Mouse (Mus musculus) spleen, postnatal 4 days (tissue): ENCODE data around the gene Sbpl.
"Not testable (repeated sequence)": the region's sequence is repeated elsewhere in the genome, so short reads cannot be mapped to it uniquely, and the experiment has no call there.

ENCODE experiments used
- DNase-seq, 2 experiments: peaks; one replicate each; pipeline ENCODE4 v3.0.0; 2022; ENCODE audit warnings: low spot score in 2 of 2

Sbpl gene

DNA sequence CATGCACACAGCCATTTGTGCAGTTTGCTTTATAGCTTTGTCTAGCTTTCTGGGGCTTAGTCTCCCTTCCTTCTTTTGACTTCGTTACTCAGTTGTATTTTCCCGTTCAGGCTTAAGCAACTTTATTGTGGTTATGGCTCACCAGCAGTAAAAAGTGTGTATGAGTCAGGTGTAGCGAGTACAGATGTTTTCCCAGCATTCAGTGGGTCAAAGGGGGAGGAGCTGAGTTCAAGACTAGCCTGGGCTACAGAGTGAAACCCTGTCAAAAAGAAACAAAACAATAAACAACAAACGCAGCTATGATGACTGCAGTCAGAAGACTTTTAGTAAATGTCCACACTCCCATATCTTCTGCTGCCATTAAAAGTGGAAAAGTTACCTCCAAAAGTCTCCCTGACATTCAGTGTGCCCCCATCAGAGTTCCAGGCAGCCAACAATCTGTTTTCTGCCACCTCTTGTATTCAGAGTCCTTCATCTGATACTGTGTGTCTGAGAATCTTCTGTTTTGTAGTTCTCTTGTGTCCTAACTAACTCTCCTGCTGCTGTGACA is 6.6 kb upstream of the Sbpl start:
- DNase-seq = no peak

DNA sequence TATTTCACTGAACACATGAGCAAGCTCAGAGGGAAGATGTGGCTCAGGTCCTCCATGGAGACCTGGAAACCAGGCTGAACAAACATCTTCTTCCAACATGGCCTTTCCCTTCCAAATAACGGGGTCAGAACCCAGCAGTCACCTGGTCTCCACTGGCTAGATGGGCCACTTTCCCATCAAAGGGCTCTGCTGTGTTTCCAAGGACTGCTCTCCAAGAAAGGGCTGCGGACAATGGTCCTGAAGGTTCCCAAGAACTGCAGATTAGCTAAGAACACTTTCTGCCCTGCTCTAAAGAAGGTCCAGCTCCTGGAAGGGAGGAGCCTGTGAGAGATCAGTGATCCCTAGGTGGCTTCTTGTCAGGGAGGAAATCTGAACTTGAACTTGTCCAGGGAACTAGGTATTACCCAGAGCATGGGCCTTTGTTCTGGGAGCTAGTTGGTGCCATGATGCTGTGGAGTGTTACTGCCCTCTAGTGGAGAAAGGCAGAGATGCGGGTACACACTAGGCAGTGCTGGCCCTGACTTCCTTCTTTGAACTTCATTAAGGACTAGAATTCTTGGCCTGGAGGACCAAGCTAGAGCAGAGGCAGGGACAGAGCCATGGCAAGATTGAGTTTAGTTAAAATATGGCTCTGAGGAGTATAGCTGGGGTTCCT is 5.1 kb upstream of the Sbpl start:
- peak; percentile 61 to 83 for DNase-seq

DNA sequence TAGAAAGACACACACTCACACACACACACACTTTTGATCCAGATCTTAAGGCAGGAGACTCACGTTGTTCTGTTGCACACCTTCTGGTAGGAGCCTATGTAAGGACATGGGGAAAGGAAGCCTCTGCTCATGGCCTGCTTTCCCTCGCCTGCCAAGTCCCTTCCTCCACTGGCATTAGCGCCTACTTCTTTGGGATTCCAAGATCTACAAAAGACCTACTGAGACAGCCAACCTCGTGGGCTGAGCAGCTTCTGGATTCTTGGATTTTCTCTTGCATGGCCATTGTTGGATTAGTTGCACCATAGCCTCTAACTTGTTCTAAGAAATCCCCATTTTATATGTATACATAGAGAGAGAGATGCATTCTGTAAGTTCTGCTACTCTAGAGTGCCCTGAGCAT is 4.2 kb downstream of the Sbpl start:
- DNase-seq = not testable (repeated sequence)

DNA sequence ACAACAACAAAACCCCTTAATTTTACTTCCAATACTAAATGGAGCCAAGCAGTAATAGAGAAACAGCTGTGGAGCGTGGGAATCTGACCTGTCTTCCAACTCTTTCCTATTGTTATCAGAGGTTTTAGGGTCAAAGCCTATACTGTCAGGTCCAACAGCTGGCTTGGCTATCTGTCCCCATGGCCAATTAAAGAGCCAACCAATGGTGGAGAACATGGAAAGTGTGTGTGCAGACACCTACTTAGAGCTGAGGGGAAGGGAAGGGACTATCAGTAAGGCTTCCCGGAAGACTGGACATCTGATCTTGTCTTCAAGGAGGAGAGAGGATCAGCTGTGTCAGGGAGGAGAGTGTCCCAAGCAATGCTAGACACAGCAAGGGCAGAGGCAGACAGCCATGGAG is 6.0 kb downstream of the Sbpl start:
- DNase-seq = no peak

DNA sequence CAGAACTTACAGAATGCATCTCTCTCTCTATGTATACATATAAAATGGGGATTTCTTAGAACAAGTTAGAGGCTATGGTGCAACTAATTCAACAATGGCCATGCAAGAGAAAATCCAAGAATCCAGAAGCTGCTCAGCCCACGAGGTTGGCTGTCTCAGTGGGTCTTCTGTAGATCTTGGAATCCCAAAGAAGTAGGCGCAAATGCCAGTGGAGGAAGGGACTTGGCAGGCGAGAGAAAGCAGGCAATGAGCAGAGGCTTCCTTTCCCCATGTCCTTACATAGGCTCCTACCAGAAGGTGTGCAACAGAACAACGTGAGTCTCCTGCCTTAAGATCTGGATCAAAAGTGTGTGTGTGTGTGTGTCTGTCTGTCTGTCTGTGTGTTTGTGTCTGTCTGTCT is 7.6 kb downstream of the Sbpl start:
- not testable (repeated sequence) for DNase-seq

DNA sequence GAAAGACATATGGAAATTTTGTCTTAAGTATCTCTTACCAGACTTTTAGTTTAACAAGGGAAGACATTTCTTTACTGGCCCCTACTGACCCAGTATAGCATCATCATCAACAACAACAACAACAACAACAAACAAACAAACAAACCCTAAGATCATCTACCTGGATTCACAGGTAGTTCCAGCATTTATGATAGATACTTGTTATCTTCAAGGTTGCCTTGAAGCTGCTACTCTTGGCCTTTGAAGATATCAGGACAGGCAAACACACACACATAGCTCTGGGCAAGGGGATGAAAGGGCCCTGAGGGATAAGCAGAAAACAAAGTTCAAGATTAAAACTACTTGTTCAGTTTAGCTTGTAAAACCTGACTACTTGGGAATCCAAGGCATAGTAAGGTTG is 13.7 kb downstream of the Sbpl start, which contains the start of gene Sbp:
Gene Sbp (plus strand): TSS at position 301 of the 400 bp plus-strand sequence.
- DNase-seq = no peak

DNA sequence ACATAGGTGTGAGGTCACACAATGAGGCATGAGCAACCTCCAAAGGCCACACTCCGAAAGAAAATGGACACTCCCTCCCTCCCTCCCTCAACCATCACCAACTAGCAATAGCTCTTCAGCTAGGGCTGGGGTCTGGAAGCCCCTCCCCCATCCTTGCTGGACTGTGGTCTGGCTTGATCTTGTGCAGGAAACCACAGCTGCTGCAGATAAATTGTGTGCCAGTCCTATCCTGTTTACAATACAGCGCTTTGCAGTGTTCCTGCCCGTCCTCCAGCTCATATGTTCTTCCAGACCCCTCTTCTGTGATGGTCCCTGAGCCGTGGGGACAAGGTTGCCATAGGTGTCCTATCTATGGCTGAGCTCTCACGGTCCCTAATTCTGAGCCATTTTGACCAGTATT is 23.9 kb downstream of the Sbpl start:
- no peak for DNase-seq

DNA sequence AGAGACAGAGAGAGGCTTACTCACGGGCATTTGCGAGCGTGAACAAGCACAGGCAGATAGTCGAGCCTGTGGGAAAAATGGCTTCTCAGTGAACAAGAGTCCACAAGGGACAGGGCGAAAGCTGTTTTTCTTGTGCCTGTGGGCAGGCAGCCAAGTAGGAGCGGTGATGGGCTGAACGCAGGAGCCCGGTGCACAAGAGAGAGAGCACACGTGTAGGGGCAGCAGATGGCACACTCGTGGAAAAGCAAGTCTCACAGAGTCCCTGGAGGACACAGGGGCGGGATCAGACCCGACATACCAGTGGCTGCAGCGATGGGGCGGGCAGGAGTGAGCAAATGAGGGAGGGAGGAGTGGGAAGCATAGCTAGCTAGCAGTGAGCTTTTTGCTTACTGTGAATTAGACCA is 30.0 kb downstream of the Sbpl start:
- peak; percentile 25 to 63 for DNase-seq

DNA sequence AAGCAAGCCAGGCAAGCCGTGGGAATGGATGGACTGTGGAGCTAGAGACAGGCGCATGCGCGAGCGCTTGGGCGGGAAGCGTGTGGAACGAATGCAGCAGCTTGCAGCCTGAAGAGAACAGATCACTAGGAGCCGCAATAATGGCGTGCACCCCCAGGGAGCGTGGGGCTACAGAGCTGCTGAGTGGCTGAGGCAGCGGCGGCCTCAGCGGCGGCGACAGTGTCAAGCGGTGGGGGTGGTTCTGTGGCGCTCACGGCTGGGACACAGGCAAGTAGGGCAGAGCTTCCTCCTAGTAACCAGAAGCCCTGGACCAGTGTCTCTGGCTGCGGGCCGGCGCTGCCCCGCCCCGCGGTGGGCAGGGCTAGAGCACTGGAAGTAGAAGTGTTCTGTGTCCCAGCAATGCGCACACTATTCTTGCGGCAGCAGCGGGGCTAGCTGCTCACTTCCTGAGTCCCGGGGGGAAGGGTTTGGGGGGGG is 30.5 kb downstream of the Sbpl start:
- peak; percentile 78 to 85 for DNase-seq

DNA sequence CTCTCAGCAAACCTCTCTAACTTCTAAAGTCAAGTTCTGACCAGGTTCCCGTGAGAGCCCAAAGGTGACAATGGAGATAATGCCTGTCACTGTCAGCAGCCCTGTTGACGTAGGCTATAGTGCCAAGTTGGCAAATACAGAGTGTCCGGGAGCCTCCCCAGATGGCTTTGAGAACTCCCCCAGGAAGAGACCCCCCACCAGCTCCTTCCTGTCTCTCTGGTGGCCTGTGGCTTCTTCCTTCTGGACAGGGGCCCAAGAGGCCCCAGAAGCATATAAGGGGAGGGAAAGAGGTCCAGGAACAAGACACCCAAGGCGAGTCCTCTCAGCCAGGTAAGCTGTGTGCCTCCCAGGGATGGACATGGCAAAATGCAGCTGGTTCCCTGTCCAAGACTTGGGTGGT is 37.9 kb downstream of the Sbpl start, which contains the start of gene Dcpp3:
Gene Dcpp3 (plus strand): TSS at position 301 of the 400 bp plus-strand sequence.
- not testable (repeated sequence) for DNase-seq
